Mouse (Mus musculus): ENCODE data around the gene Xcr1. TPM values are rescaled to one million over a fixed set of nuclear protein-coding genes. Genes with fewer than 3 reads are reported as not detected.

The Xcr1 gene
- polyA plus RNA-seq (2012; rRNA removed; ENCODE audit: low replicate concordance), result 0.40 and 1.3 TPM in 2 replicates

DNA sequence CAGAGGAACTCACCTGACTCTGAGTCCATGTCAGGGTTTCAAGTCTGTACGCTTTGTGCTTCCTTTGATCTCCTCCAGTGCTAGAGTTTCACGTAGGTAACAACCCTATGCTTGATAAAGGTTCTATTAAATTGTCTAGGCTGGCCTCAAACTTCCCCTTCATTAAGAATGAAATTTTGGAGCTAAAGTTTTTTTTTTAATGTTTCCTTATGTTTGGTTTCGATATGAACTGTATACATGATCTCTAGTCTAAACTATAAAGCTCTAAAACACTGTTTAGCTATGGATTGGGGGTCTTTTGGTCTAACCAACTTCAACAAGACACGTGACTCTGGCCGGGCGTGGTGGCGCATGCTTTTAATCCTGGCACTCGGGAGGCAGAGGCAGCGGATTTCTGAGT lies at the start of gene Xcr1:
Gene Xcr1, minus strand, starts transcription at position 101 of the 400 bp plus-strand sequence.

DNA sequence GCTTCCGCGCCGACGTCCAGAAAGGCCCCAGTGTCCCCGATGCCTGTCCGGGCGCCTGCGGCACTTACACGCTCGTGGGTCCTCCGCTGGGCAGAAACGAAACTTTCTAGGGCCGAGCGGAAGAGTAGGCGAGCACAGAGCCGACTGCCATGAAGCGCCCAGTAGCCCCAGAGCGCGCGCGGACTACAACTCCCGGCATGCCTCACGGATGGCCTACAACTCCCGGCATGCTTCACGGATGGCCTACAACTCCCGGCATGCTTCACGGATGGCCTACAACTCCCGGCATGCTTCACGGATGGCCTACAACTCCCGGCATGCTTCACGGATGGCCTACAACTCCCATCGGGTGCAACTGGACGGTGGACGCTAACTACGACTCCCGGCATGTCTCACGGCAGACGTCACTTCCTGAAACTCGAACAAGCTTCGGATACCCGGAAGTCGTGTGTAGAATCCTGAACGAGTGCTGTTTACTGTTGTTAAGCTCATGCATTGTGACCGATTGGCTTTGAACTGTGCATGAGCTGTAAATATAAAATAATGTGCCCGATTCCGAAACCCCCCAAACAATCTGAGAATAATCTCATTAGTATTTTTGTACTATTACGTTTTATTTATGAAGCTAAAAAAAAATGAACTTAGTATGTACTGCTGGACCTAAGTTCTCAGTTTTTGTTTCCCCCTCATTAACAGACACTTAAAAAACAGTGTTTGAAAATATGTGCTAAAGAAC lies 9.9 kb downstream of the Xcr1 start, which contains the start of gene Fyco1:
Gene Fyco1, minus strand, starts transcription at position 187 of the 736 bp plus-strand sequence.

DNA sequence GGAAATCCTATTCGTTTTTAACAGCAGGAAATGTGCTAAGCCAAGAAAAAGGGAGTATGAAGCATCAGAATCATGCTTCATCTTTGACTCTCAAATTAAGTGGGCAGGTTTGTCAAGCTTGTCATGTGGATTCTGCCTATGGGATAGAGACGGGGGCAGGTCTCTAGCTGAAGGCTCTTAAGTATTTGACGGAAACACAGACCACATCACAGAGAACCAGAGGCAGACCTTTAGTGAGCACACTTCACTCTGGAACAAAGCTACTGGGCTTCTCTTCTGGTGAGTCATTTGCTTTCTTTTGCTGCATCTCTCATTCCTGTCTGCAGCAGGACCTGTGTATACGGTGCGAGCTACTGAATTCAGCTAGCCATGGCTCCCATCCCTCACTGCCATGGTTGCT lies 55.6 kb downstream of the Xcr1 start, which contains the start of gene Cxcr6:
Gene Cxcr6, plus strand, starts transcription at position 209 of the 400 bp plus-strand sequence.

Other genes with a start within 250 kb of the Xcr1 start
- 0.01 and 0.03 TPM in 2 replicates for gene Slc6a20b, start 229.5 kb downstream of the Xcr1 start, polyA plus RNA-seq (2012; rRNA removed; ENCODE audit: low replicate concordance)
- 0.27 and 0.42 TPM in 2 replicates for gene Ccr9, start 183.6 kb downstream of the Xcr1 start, polyA plus RNA-seq (2012; rRNA removed; ENCODE audit: low replicate concordance)
- gene Slc6a20a, start 183.1 kb downstream of the Xcr1 start, polyA plus RNA-seq (2012; rRNA removed; ENCODE audit: low replicate concordance), result not detected in 2 replicates
- gene Lztfl1, start 144.3 kb downstream of the Xcr1 start, polyA plus RNA-seq (2012; rRNA removed; ENCODE audit: low replicate concordance), result 4.2 and 5.2 TPM in 2 replicates
- 0.92 and 1.7 TPM in 2 replicates for gene Cxcr6, start 55.6 kb downstream of the Xcr1 start, polyA plus RNA-seq (2012; rRNA removed; ENCODE audit: low replicate concordance)
- gene Fyco1, start 10.1 kb downstream of the Xcr1 start, polyA plus RNA-seq (2012; rRNA removed; ENCODE audit: low replicate concordance), result 8.9 and 15.0 TPM in 2 replicates
- gene Ccr1, start 106.7 kb upstream of the Xcr1 start, polyA plus RNA-seq (2012; rRNA removed; ENCODE audit: low replicate concordance), result 3.4 and 5.1 TPM in 2 replicates
- 0.20 and 0.44 TPM in 2 replicates for gene Ccr1l1, start 116.4 kb upstream of the Xcr1 start, polyA plus RNA-seq (2012; rRNA removed; ENCODE audit: low replicate concordance)
- 0.27 and 2.5 TPM in 2 replicates for gene Ccr3, start 159.9 kb upstream of the Xcr1 start, polyA plus RNA-seq (2012; rRNA removed; ENCODE audit: low replicate concordance)
- 7.1 and 14.7 TPM in 2 replicates for gene Ccr2, start 239.9 kb upstream of the Xcr1 start, polyA plus RNA-seq (2012; rRNA removed; ENCODE audit: low replicate concordance)